Comparison of ENCODE assay signal across 21 mouse cellular contexts in genomic region chr16:96906630-96907029, GRCm38 (mm10).
A peak's percentile ranks its signal among the peaks of the same experiment; 100 is the strongest.
DNase-seq lines count a peak whose midpoint lies in the region; ATAC-seq and TF ChIP-seq lines count a peak whose summit lies in the region.
"Had no signal": no experiment of that assay in that cellular context is flagged by ENCODE, and none has a peak within 500 bp of the region (broad histone marks: within the 10 kb centered on the region; RNA-seq: fewer than 3 reads in every experiment).

No protein-coding gene starts in this region.

- no peak overlapping the region for H3K9ac ChIP-seq in stomach, embryonic 14.5 days (replicated peaks; ENCODE audit: low read depth, low read length)
- no peak overlapping the region for H3K9ac ChIP-seq in stomach, postnatal 0 days (ENCODE audit: low read length)
- H3K9ac ChIP-seq in liver, embryonic 16.5 days (ENCODE audit: low read depth, low read length): no peak overlapping the region
- H3K9ac ChIP-seq: forebrain, postnatal 0 days; heart, embryonic 13.5 days; midbrain, embryonic 12.5 days had no signal

- intact Hi-C loops in left cerebral cortex, postnatal 14 days (cut with DNase I): no loop called here
- intact Hi-C loops in gastrocnemius, adult 2 months (cut with DNase I): no loop called here

- H3K27ac ChIP-seq in stomach, embryonic 14.5 days (ENCODE audit: low read length): no peak overlapping the region
- H3K27ac ChIP-seq in stomach, postnatal 0 days (replicated peaks): no peak overlapping the region
- H3K27ac ChIP-seq in liver, embryonic 16.5 days (ENCODE audit: low read length): peak overlapping the region; percentile 81
- H3K27ac ChIP-seq in gastrocnemius, adult 2 months: no peak overlapping the region
- H3K27ac ChIP-seq: embryonic facial prominence, embryonic 10.5 days; heart, embryonic 13.5 days; hindbrain, postnatal 0 days; midbrain, embryonic 12.5 days had no signal

- H3K4me2 ChIP-seq in stomach, embryonic 14.5 days (replicated peaks; ENCODE audit: low read depth, low read length): no peak overlapping the region
- no peak overlapping the region for H3K4me2 ChIP-seq in stomach, postnatal 0 days (replicated peaks; ENCODE audit: low read depth)
- peak overlapping the region; percentile 15; the same call in 1 of the 2 replicates for H3K4me2 ChIP-seq in liver, embryonic 16.5 days (ENCODE audit: low read depth, low read length)
- H3K4me2 ChIP-seq: heart, embryonic 13.5 days; midbrain, embryonic 12.5 days had no signal

- TF ChIP-seq CTCF in stomach, postnatal 0 days (IDR thresholded peaks at IDR 0.05; ENCODE audit: low read depth): no peak
- no peak for TF ChIP-seq CTCF in gastrocnemius, adult 2 months (IDR thresholded peaks at IDR 0.05)

- no peaks in the 10 kb centered on the region for H3K36me3 ChIP-seq in stomach, embryonic 14.5 days (ENCODE audit: control insufficient read depth, insufficient read depth, low read length)
- H3K36me3 ChIP-seq in stomach, postnatal 0 days (ENCODE audit: control insufficient read depth, insufficient read depth, low read length): no peaks in the 10 kb centered on the region
- no peaks in the 10 kb centered on the region for H3K36me3 ChIP-seq in liver, embryonic 16.5 days (ENCODE audit: control insufficient read depth, insufficient read depth)
- H3K36me3 ChIP-seq: embryonic facial prominence, embryonic 10.5 days; heart, embryonic 13.5 days; midbrain, embryonic 12.5 days had no signal

- H3K9me3 ChIP-seq in stomach, embryonic 14.5 days (ENCODE audit: control insufficient read depth, low read depth, low read length): no peaks in the 10 kb centered on the region
- H3K9me3 ChIP-seq in stomach, postnatal 0 days (ENCODE audit: control insufficient read depth, low read length): no peaks in the 10 kb centered on the region
- no peaks in the 10 kb centered on the region for H3K9me3 ChIP-seq in liver, embryonic 16.5 days (replicated peaks; ENCODE audit: control insufficient read depth, low read length)
- H3K9me3 ChIP-seq: embryonic facial prominence, embryonic 10.5 days; heart, embryonic 13.5 days; midbrain, embryonic 12.5 days had no signal

- no peaks in the 10 kb centered on the region for H3K27me3 ChIP-seq in stomach, embryonic 14.5 days (ENCODE audit: control insufficient read depth, insufficient read depth, low read length)
- H3K27me3 ChIP-seq in stomach, postnatal 0 days (ENCODE audit: control insufficient read depth, insufficient read depth, low read length): no peaks in the 10 kb centered on the region
- no peaks in the 10 kb centered on the region for H3K27me3 ChIP-seq in liver, embryonic 16.5 days (ENCODE audit: control insufficient read depth, insufficient read depth, low read depth, low read length)
- H3K27me3 ChIP-seq: heart, embryonic 13.5 days; midbrain, embryonic 12.5 days had no signal

- H3K4me3 ChIP-seq in stomach, embryonic 14.5 days (ENCODE audit: low read depth, low read length): no peak overlapping the region
- no peak overlapping the region for H3K4me3 ChIP-seq in stomach, postnatal 0 days (ENCODE audit: low read depth, low read length)
- no peak overlapping the region for H3K4me3 ChIP-seq in liver, embryonic 16.5 days (ENCODE audit: low read depth, low read length)
- H3K4me3 ChIP-seq in gastrocnemius, adult 2 months: no peak overlapping the region
- H3K4me3 ChIP-seq: embryonic facial prominence, embryonic 10.5 days; erythroblast, embryonic 14.5 days; heart, embryonic 13.5 days; midbrain, embryonic 12.5 days had no signal

- no peak for TF ChIP-seq EP300 in stomach, postnatal 0 days (optimal IDR thresholded peaks at IDR 0.05)

- 69% methylated on average over 2 of the region's 2 CpGs for WGBS in stomach, embryonic 14.5 days
- 64% methylated on average over 2 of the region's 2 CpGs for WGBS in stomach, postnatal 0 days
- WGBS in liver, embryonic 16.5 days (ENCODE audit: insufficient replicate concordance): 28% methylated on average over 2 of the region's 2 CpGs

- peak; percentile 58; the same call in 1 of the 2 replicates for ATAC-seq in stomach, embryonic 14.5 days (ENCODE audit: insufficient number of reproducible peaks, insufficient read depth, low FRiP score, low read depth)
- ATAC-seq in stomach, postnatal 0 days (ENCODE audit: low FRiP score, low TSS enrichment): no peak
- ATAC-seq in erythroid progenitor cell, adult 5-6 weeks (replicated peaks; ENCODE audit: low FRiP score, poor library complexity, severe bottlenecking): peak; percentile 94
- peak; percentile 98 for ATAC-seq in liver, embryonic 16.5 days (ENCODE audit: low read depth)
- ATAC-seq: forebrain, postnatal 0 days; hindbrain, postnatal 0 days had no signal

- no peaks in the 10 kb centered on the region for H3K4me1 ChIP-seq in stomach, embryonic 14.5 days (ENCODE audit: control insufficient read depth, insufficient read depth, low read length)
- no peaks in the 10 kb centered on the region for H3K4me1 ChIP-seq in stomach, postnatal 0 days (replicated peaks; ENCODE audit: control insufficient read depth, insufficient read depth)
- H3K4me1 ChIP-seq in liver, embryonic 16.5 days (ENCODE audit: control insufficient read depth, low read depth, low read length): peaks cover 47% of the 10 kb centered on the region

- no peak for DNase-seq in stomach, postnatal 0 days (ENCODE audit: low spot score)
- DNase-seq in gastrocnemius, adult 8-10 months (ENCODE audit: low spot score in 2 of 2): no peak
- DNase-seq in left cerebral cortex, postnatal 14 days (ENCODE audit: low spot score in 2 of 2): no peak
- DNase-seq in gastrocnemius, adult 2 months: no peak
- DNase-seq: cerebellum, adult 11 months; cerebellum, postnatal 36 days; forebrain, postnatal 0 days; gastrocnemius, postnatal 10 days; heart, postnatal 4 days; layer of hippocampus, postnatal 36 days; lung, adult 18-20 months; lung, postnatal 36 days; retina, postnatal 1 day had no signal
